Mouse (Mus musculus) forebrain, embryonic 13.5 days (tissue): ENCODE measurements around the gene Slc17a6. TPM values are rescaled to one million over a fixed set of nuclear protein-coding genes. Genes with fewer than 3 reads are reported as not detected.

Experiments
- ATAC-seq: fragments of 200-750 bp; cut with Nextera tagmentation; 2 replicates; pipeline ENCODE4 v1.8.0; 2017
- H3K27ac ChIP-seq: fragments of 300-500 bp; sonication (generic); 2 replicates; pipeline ENCODE4 v1.5.1; 2015; ENCODE audit warnings: inconsistent platforms, mild to moderate bottlenecking, moderate library complexity
- H3K27me3 ChIP-seq: fragments of 300-500 bp; sonication (generic); 2 replicates; pipeline ENCODE4 v1.6.1; 2015; ENCODE audit warnings: mild to moderate bottlenecking, inconsistent platforms
- H3K36me3 ChIP-seq: fragments of 300-500 bp; sonication (generic); 2 replicates; pipeline ENCODE4 v1.6.1; 2015; ENCODE audit warnings: mild to moderate bottlenecking, inconsistent platforms; ENCODE audit not compliant: poor library complexity, severe bottlenecking
- H3K4me1 ChIP-seq: fragments of 300-500 bp; sonication (generic); 2 replicates; pipeline ENCODE4 v1.6.1; 2015; ENCODE audit warnings: inconsistent platforms
- H3K4me2 ChIP-seq: fragments of 300-500 bp; sonication (generic); 2 replicates; pipeline ENCODE4 v1.6.1; 2015; ENCODE audit warnings: inconsistent platforms, mild to moderate bottlenecking, moderate library complexity
- H3K4me3 ChIP-seq: fragments of 300-500 bp; sonication (generic); 2 replicates; pipeline ENCODE4 v1.5.1; 2015; ENCODE audit warnings: mild to moderate bottlenecking, inconsistent platforms
- H3K9ac ChIP-seq: fragments of 300-500 bp; sonication (generic); 2 replicates; pipeline ENCODE4 v1.6.1; 2015; ENCODE audit warnings: mild to moderate bottlenecking, inconsistent platforms
- H3K9me3 ChIP-seq: fragments of 300-500 bp; sonication (generic); replicated peaks from 2 replicates; pipeline ENCODE4 v1.6.1; 2016; ENCODE audit warnings: inconsistent platforms
- WGBS: fragments of 180-500 bp; shearing (Covaris S2); methylation state at CpG from one replicate; pipeline ENCODE4 v1.1.7; 2015; 5-methylcytosine and 5-hydroxymethylcytosine counted together
- polyA plus RNA-seq: library from polyadenylated mRNA; unstranded; fragments of >200 nt; fragmentation: Nextera tagmentation; extraction: Ambion mirVana; gene quantifications from 2 replicates; pipeline ENCODE4 v1.2.1, GENCODE M21; 2015

The Slc17a6 gene
- polyA plus RNA-seq, 1 experiment from 2014 or later: 43.7 TPM

DNA sequence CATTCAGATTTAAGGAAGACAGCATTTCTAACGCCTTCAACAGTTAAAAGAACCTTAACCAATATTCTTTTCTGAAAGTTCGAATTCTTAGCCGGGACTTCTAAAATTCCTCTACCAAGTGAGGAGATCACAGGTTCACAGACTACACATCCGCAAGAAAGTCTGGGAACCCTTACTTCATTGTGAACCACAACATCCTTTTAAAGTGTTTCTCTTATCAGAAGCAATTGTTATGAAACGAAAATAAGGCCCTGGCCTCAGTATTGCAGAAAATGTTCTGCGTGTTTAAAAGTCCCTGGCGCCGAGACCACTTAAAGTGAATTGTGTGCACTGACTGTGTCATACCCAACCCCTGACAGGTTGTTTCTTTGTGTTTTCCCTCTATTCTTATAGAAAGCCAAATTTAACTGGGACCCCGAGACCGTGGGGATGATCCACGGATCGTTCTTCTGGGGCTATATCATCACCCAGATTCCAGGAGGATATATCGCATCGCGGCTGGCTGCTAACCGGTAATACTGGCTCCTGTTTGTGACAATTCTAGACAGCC, 4.7 kb downstream of the Slc17a6 start:
- peak overlapping the region; percentile 72 for H3K9ac ChIP-seq
- peaks cover 20% of the 10 kb centered on the region for H3K4me1 ChIP-seq
- no peaks in the 10 kb centered on the region for H3K36me3 ChIP-seq
- 2% methylated on average over 16 of the region's 16 CpGs for WGBS
- no peaks in the 10 kb centered on the region for H3K9me3 ChIP-seq
- H3K27ac ChIP-seq: peak overlapping the region; percentile 92
- peaks cover 66% of the 10 kb centered on the region for H3K27me3 ChIP-seq
- peak overlapping the region; percentile 41 for H3K4me3 ChIP-seq
- ATAC-seq: no peak
- peak overlapping the region; percentile 61 for H3K4me2 ChIP-seq

DNA sequence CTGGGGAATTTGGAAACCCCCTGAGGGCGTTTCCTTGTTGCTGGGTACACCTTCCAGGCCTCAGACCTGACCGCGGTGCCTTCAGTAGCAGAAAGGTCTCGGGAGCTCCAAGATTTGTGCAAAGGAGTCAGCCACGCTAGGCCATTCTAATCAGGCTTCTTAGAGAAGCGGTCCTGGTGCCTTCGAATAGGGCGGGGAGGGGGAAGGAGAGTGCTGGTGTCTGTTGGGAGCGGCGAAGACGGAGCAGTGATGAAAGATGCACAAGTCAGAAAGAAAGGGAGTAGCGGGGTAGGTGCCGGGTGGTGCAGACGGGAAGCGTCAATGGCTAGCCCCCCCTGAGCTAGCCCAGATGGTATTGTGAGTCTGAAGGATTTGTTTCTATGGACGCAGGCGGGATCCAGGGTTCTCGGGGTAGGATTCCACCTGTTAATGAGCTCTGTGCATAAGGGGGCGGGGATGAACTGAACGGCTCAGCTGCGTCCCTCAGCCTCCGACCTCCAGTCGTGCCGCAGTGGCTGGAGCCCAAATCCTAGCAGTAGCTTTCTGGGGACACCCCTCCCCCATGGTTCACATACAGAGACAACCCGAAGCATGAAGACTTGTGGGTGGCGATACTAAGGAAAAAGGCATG, 5.3 kb downstream of the Slc17a6 start:
- peaks cover 20% of the 10 kb centered on the region for H3K4me1 ChIP-seq
- no peaks in the 10 kb centered on the region for H3K9me3 ChIP-seq
- H3K4me2 ChIP-seq: peak overlapping the region; percentile 61
- ATAC-seq: peak; percentile 84
- H3K27me3 ChIP-seq: peaks cover 60% of the 10 kb centered on the region
- H3K27ac ChIP-seq: peak overlapping the region; percentile 92
- H3K36me3 ChIP-seq: no peaks in the 10 kb centered on the region
- under 1% methylated on average over 26 of the region's 26 CpGs for WGBS
- peak overlapping the region; percentile 41 for H3K4me3 ChIP-seq
- H3K9ac ChIP-seq: peak overlapping the region; percentile 72

DNA sequence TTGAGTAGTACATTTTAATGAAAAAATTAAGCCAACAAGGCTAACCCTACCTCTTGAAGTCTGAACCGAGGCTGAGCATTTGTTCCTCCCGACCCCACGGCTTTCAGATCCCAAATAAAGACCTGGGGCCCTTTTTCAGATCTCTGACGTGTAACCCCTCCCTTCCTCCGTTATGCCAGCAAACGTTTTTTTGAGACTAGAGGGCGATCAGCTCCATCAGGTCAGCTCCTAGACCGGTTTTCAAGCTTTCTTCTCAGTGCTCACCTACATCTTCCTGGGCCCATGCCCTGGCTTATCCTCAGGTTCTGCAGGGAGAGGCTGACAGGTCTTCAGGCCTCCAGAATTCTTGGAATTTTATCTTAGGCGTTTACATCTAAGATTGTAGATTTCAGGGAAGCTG, 5.9 kb downstream of the Slc17a6 start:
- no peak; the same call in 1 of the 2 replicates for ATAC-seq
- Histone ChIP-seq H3K27ac (peak overlapping the region; percentile 92), H3K9ac (peak overlapping the region; percentile 72), H3K4me1 (peaks cover 24% of the 10 kb centered on the region), H3K36me3 (no peaks in the 10 kb centered on the region), H3K4me2 (peak overlapping the region; percentile 61), H3K9me3 (no peaks in the 10 kb centered on the region), H3K4me3 (peak overlapping the region; percentile 41), H3K27me3 (peaks cover 55% of the 10 kb centered on the region)
- WGBS: 0% methylated on average over 9 of the region's 9 CpGs

DNA sequence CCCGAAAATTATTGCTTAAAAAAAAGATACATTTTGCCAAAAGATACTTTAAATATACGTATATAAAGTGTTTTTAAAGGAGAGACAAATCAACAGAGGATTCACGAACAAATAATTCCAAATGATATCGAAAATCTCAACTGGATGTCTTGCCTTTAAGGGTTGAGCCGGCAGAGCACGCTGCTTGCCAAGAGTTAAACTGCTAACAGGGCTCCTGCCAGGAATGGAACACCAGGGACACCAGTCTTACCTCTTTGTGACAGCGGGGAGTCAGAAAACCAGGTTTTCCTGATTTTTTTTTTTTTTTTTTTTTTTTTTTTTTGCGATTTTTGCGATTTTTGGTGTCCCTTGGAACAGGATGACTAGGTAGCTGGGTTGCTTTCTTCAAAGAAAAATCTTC, 6.5 kb downstream of the Slc17a6 start:
- Histone ChIP-seq H3K4me1 (peaks cover 30% of the 10 kb centered on the region), H3K9ac (0 out of 2 replicates have a peak overlapping the region, but pooled peaks have one; percentile 21), H3K4me3 (no peak overlapping the region), H3K4me2 (peak overlapping the region; percentile 40), H3K27ac (no peak overlapping the region; the same call in 1 of the 2 replicates), H3K36me3 (no peaks in the 10 kb centered on the region), H3K9me3 (no peaks in the 10 kb centered on the region), H3K27me3 (peaks cover 53% of the 10 kb centered on the region)
- WGBS: 3% methylated on average over 9 of the region's 9 CpGs
- ATAC-seq: no peak

DNA sequence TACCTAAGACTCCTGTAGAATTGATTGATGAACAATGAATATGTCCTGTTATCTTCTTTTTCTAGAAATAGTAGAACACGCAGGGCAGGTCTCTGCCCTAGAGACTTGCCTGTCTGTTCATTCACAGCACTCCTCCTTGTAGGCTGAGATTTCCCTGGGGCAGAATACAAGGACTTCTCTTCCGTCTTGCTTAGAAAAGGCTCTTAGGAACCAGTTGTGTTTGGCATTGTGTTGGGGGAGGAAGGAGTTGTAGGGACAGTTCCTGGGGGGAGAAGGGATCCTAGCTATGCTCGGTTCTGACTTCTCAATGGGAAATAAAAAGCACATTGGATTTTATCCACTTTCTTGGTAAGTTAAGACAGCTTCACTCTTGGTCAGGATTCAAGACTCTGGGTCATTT, 7.4 kb downstream of the Slc17a6 start:
- Histone ChIP-seq H3K36me3 (no peaks in the 10 kb centered on the region), H3K27me3 (peaks cover 44% of the 10 kb centered on the region), H3K9ac (peak overlapping the region; percentile 57), H3K27ac (peak overlapping the region; percentile 65), H3K4me3 (peak overlapping the region; percentile 21), H3K9me3 (no peaks in the 10 kb centered on the region), H3K4me2 (peak overlapping the region; percentile 52), H3K4me1 (peaks cover 33% of the 10 kb centered on the region)
- 2% methylated on average over 3 of the region's 3 CpGs for WGBS
- no peak for ATAC-seq

- ATAC-seq: no peak
- peak overlapping the region; percentile 79 for H3K27ac ChIP-seq
- peak overlapping the region; percentile 21 for H3K4me3 ChIP-seq
- H3K36me3 ChIP-seq: no peaks in the 10 kb centered on the region
- H3K4me2 ChIP-seq: peak overlapping the region; percentile 47
- 46% methylated on average over 3 of the region's 3 CpGs for WGBS
- peak overlapping the region; percentile 52 for H3K9ac ChIP-seq
- peaks cover 29% of the 10 kb centered on the region for H3K4me1 ChIP-seq
- no peaks in the 10 kb centered on the region for H3K9me3 ChIP-seq
- H3K27me3 ChIP-seq: peaks cover 30% of the 10 kb centered on the region
Observed at GRCm38 (mm10) chr7:51631171-51631570, 9.4 kb downstream of the Slc17a6 start.

DNA sequence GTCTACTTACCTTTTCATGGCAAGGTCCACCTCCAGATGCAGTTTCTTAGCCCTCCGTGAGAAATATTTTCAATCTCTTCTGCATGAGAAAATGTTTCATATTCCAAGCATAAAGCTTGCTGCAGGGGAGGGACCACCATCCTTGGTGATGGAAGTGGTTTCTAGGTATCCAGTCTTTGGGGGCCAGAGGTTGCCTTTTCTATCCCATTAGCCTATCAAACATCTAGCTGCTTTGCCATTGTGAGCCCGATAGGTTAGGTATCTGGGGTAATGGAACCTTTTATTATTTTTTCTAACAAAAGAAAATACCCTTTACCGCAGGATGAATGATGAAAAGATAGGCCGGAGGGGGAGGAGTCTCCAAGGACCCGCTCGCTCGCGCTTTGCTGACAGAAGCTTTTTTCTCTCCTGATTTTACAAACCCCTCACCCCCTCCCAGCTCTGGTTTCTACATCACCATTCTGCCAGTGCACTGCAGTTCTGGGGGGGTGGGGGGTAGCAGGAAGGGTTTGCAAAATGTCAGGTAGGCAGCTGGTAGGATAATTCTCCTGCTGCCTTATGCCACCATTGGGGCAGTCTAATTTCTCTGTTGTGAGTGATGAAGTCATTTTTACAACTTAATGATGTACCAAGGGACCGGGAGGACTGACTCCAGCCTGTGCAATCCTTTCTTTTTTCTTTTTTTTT, 10.9 kb downstream of the Slc17a6 start:
- peak overlapping the region; percentile 10; the same call in 1 of the 2 replicates for H3K9ac ChIP-seq
- ATAC-seq: peak; percentile 85
- 4% methylated on average over 9 of the region's 9 CpGs for WGBS

GRCm38 (mm10) chr7:51633230-51633844, 11.5 kb downstream of the Slc17a6 start:
- Histone ChIP-seq H3K4me2 (peak overlapping the region; percentile 41), H3K36me3 (no peaks in the 10 kb centered on the region), H3K4me3 (peak overlapping the region; percentile 17; the same call in 1 of the 2 replicates), H3K27me3 (peaks cover 18% of the 10 kb centered on the region), H3K9ac (peak overlapping the region; percentile 37; the same call in 1 of the 2 replicates), H3K4me1 (peaks cover 15% of the 10 kb centered on the region), H3K27ac (peak overlapping the region; percentile 86), H3K9me3 (no peaks in the 10 kb centered on the region)
- ATAC-seq: peak; percentile 64
- WGBS: 2% methylated on average over 7 of the region's 7 CpGs

More for the DNA sequence above, 10.9 kb downstream of the Slc17a6 start:
- Histone ChIP-seq H3K27me3 (peaks cover 22% of the 10 kb centered on the region), H3K9me3 (no peaks in the 10 kb centered on the region), H3K4me2 (peak overlapping the region; percentile 41), H3K4me1 (peaks cover 18% of the 10 kb centered on the region), H3K4me3 (peak overlapping the region; percentile 15; the same call in 1 of the 2 replicates), H3K36me3 (no peaks in the 10 kb centered on the region), H3K27ac (peak overlapping the region; percentile 86)

DNA sequence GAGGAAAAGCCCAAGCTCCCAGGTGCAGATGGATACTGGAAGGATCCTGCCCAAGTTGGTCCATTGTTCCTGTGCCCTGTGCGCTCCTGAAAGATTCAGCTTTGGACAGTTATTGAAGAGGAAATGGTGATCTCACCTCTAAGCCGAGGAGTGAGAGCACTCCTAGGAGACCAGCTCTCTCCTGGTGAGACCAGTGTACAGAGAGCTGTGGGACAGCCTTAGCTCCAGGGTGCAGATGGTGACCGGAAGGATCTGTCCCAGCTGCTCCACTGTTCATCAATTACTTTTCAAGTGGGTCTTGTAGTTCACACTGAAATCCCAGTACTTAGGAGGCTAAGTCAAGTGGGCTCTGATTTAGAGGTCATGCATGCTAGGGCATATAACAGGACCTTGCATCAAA, 35.3 kb downstream of the Slc17a6 start:
- 76% methylated on average over 3 of the region's 3 CpGs for WGBS
- Histone ChIP-seq H3K9ac (no peak overlapping the region), H3K27me3 (no peaks in the 10 kb centered on the region), H3K9me3 (no peaks in the 10 kb centered on the region), H3K4me1 (no peaks in the 10 kb centered on the region), H3K4me3 (no peak overlapping the region), H3K4me2 (no peak overlapping the region), H3K27ac (no peak overlapping the region), H3K36me3 (peaks cover 5% of the 10 kb centered on the region; the same call in 1 of the 2 replicates)
- no peak for ATAC-seq

DNA sequence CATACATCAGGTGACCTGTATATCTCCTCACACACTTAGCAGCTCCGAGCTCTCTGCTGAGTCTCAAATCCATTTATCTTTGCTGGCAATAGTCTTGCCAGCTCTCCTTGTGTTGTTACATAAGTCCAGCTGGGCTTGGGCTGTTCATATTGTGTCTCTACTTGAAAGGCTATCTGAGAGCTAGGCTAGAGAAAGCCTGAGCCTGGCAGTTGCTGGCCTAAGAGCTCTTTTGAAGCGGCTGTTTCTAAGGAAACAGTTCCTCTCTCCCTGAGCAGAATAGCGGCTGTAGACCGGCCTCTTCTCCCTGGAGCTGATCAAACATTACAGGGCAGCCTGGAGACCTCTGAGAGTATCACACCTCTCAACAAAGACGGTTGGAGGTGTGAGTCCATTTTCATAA, 40.6 kb downstream of the Slc17a6 start:
- H3K4me1 ChIP-seq: peaks cover 8% of the 10 kb centered on the region
- no peaks in the 10 kb centered on the region for H3K9me3 ChIP-seq
- H3K36me3 ChIP-seq: peaks cover 5% of the 10 kb centered on the region; the same call in 1 of the 2 replicates
- ATAC-seq: peak; percentile 86
- H3K4me2 ChIP-seq: no peak overlapping the region
- H3K9ac ChIP-seq: no peak overlapping the region
- 27% methylated on average over 5 of the region's 5 CpGs for WGBS
- H3K4me3 ChIP-seq: no peak overlapping the region
- H3K27me3 ChIP-seq: no peaks in the 10 kb centered on the region
- H3K27ac ChIP-seq: peak overlapping the region; percentile 59

GRCm38 (mm10) chr7:51693539-51694217, 71.9 kb downstream of the Slc17a6 start:
- H3K4me1 ChIP-seq: peaks cover 8% of the 10 kb centered on the region; the same call in 1 of the 2 replicates
- H3K4me2 ChIP-seq: no peak overlapping the region
- WGBS: 81% methylated on average over 8 of the region's 8 CpGs
- no peaks in the 10 kb centered on the region for H3K36me3 ChIP-seq
- H3K27me3 ChIP-seq: no peaks in the 10 kb centered on the region
- peak; percentile 48; the same call in 1 of the 2 replicates for ATAC-seq
- H3K27ac ChIP-seq: peak overlapping the region; percentile 19; the same call in 1 of the 2 replicates
- H3K9ac ChIP-seq: no peak overlapping the region
- no peaks in the 10 kb centered on the region for H3K9me3 ChIP-seq
- H3K4me3 ChIP-seq: no peak overlapping the region
